Mouse (Mus musculus) gastrocnemius, adult 8-10 months (tissue): ENCODE results near the gene Smyd3. TPM values are rescaled to one million over a fixed set of nuclear protein-coding genes. Genes with fewer than 3 reads are reported as not detected.

ENCODE experiments used
- DNase-seq, 2 experiments: peaks; one replicate each; pipeline ENCODE4 v3.0.0; 2022; ENCODE audit warnings: low spot score in 2 of 2
- total RNA-seq, 4 experiments: library from RNA; stranded (reverse); gene quantifications; 2 replicates each; pipeline ENCODE4 v1.2.4; 2022

The Smyd3 gene
- 1 to 10 TPM; 5.3 to 7.3 (median 6.5) TPM for total RNA-seq

- DNase-seq = peak; percentile 61 to 71
These were observed at the start of gene Smyd3 for GRCm38 (mm10) chr1:179517713-179518465. Gene Smyd3, minus strand, starts transcription at chr1:179518041.

GRCm38 (mm10) chr1:179567558-179567957 lies 49.7 kb upstream of the Smyd3 start:
- DNase-seq = no peak

GRCm38 (mm10) chr1:179563926-179564325 lies 46.1 kb upstream of the Smyd3 start:
- no peak for DNase-seq

- no peak for DNase-seq
These were observed 45.4 kb upstream of the Smyd3 start for GRCm38 (mm10) chr1:179563211-179563610.

GRCm38 (mm10) chr1:179560845-179561430 lies 43.1 kb upstream of the Smyd3 start:
- DNase-seq = no peak

GRCm38 (mm10) chr1:179559446-179560194 lies 41.8 kb upstream of the Smyd3 start:
- DNase-seq = no peak

- no peak for DNase-seq
These were observed 39.1 kb upstream of the Smyd3 start for GRCm38 (mm10) chr1:179556921-179557320.

GRCm38 (mm10) chr1:179553949-179554347 lies 36.1 kb upstream of the Smyd3 start:
- DNase-seq = no peak

GRCm38 (mm10) chr1:179553197-179553948 lies 35.5 kb upstream of the Smyd3 start:
- no peak for DNase-seq

- DNase-seq = no peak
These were observed 34.9 kb upstream of the Smyd3 start for GRCm38 (mm10) chr1:179552751-179553150.

GRCm38 (mm10) chr1:179551921-179552320 lies 34.1 kb upstream of the Smyd3 start:
- DNase-seq = no peak

- DNase-seq = no peak
These were observed 33.5 kb upstream of the Smyd3 start for GRCm38 (mm10) chr1:179551336-179551735.

- DNase-seq = no peak
These were observed 31.3 kb upstream of the Smyd3 start for GRCm38 (mm10) chr1:179548996-179549752.

GRCm38 (mm10) chr1:179548220-179548619 lies 30.4 kb upstream of the Smyd3 start:
- no peak for DNase-seq

- DNase-seq = no peak
These were observed 29.3 kb upstream of the Smyd3 start for GRCm38 (mm10) chr1:179547176-179547575.

GRCm38 (mm10) chr1:179546551-179546917 lies 28.7 kb upstream of the Smyd3 start:
- DNase-seq = no peak

- DNase-seq = peak; percentile 98
These were observed 28.1 kb upstream of the Smyd3 start, which contains the start of the genes Tfb2m and Cnst for GRCm38 (mm10) chr1:179545768-179546550. Gene Tfb2m, minus strand, starts transcription at chr1:179546267. Gene Cnst, plus strand, starts transcription at chr1:179546370.

- no peak for DNase-seq
These were observed 23.7 kb upstream of the Smyd3 start for GRCm38 (mm10) chr1:179541502-179541901.

- DNase-seq = no peak
These were observed 22.0 kb upstream of the Smyd3 start for GRCm38 (mm10) chr1:179539887-179540286.

- no peak for DNase-seq
These were observed 21.2 kb upstream of the Smyd3 start for GRCm38 (mm10) chr1:179539054-179539453.
